ENCODE assay signal across 8 mouse cellular contexts in genomic region chr17:80577214-80577613, GRCm38 (mm10). TPM values are rescaled to one million over a fixed set of nuclear protein-coding genes. Genes with fewer than 3 reads are reported as not detected.
A peak's percentile ranks its signal among the peaks of the same experiment; 100 is the strongest.
DNase-seq lines count a peak whose midpoint lies in the region; ATAC-seq lines count a peak whose summit lies in the region.

No protein-coding gene starts in this region.

- H3K27me3 ChIP-seq in kidney, embryonic 16.5 days (ENCODE audit: insufficient read depth, low read length), result no peaks in the 10 kb centered on the region
- H3K27me3 ChIP-seq in midbrain, embryonic 16.5 days (ENCODE audit: control insufficient read depth, insufficient read depth, low read depth, low read length), result no peaks in the 10 kb centered on the region

- no peaks in the 10 kb centered on the region; the same call in 1 of the 2 replicates for H3K4me1 ChIP-seq in brown adipose tissue, adult 24 weeks (ENCODE audit: control insufficient read depth, insufficient read depth, insufficient read length, low read length)
- H3K4me1 ChIP-seq in kidney, embryonic 16.5 days (ENCODE audit: insufficient read depth, low read length), result no peaks in the 10 kb centered on the region
- H3K4me1 ChIP-seq in midbrain, embryonic 16.5 days (ENCODE audit: control insufficient read depth, insufficient read depth, low read length), result peaks cover 7% of the 10 kb centered on the region

- peak; percentile 58 to 76 for DNase-seq in adrenal gland, adult (ENCODE audit: inconsistent age in 2 of 2, low spot score in 1 of 2)
- no peak for DNase-seq in adrenal gland, adult 8-10 months
- peak; percentile 40 to 51 for DNase-seq in frontal cortex, postnatal 25 days (ENCODE audit: low spot score in 2 of 2)
- peak; percentile 37 for DNase-seq in liver
- peak; percentile 65 to 79 for DNase-seq in spleen, postnatal 4 days (ENCODE audit: low spot score in 2 of 2)

- peak overlapping the region; percentile 85 for H3K4me2 ChIP-seq in kidney, embryonic 16.5 days (replicated peaks; ENCODE audit: low read depth, low read length)
- H3K4me2 ChIP-seq in midbrain, embryonic 16.5 days (ENCODE audit: low read length), result peak overlapping the region; percentile 94

- under 1% methylated on average over 30 of the region's 30 CpGs for WGBS in kidney, embryonic 16.5 days
- WGBS in midbrain, embryonic 16.5 days, result 2% methylated on average over 29 of the region's 30 CpGs

- peak overlapping the region; percentile 61 for H3K9ac ChIP-seq in kidney, embryonic 16.5 days (replicated peaks; ENCODE audit: low read length)
- H3K9ac ChIP-seq in midbrain, embryonic 16.5 days (ENCODE audit: low read depth, low read length), result peak overlapping the region; percentile 74

- H3K4me3 ChIP-seq in brown adipose tissue, adult 24 weeks (ENCODE audit: insufficient read depth, low read depth, low read length), result 0 out of 2 replicates have a peak overlapping the region, but pooled peaks have one; percentile 4
- peak overlapping the region; percentile 44 for H3K4me3 ChIP-seq in kidney, embryonic 16.5 days (ENCODE audit: low read length)
- H3K4me3 ChIP-seq in midbrain, embryonic 16.5 days (ENCODE audit: low read depth, low read length), result peak overlapping the region; percentile 53

- H3K9me3 ChIP-seq in kidney, embryonic 16.5 days (ENCODE audit: low read length), result no peaks in the 10 kb centered on the region
- no peaks in the 10 kb centered on the region for H3K9me3 ChIP-seq in midbrain, embryonic 16.5 days (replicated peaks; ENCODE audit: control insufficient read depth, low read length, poor library complexity, severe bottlenecking)

- ATAC-seq in kidney, embryonic 16.5 days (ENCODE audit: low FRiP score, low TSS enrichment), result peak; percentile 88
- ATAC-seq in midbrain, embryonic 16.5 days, result peak; percentile 96

- peaks cover 4% of the 10 kb centered on the region; the same call in 1 of the 2 replicates for H3K36me3 ChIP-seq in kidney, embryonic 16.5 days (ENCODE audit: insufficient read depth, low read length)
- H3K36me3 ChIP-seq in midbrain, embryonic 16.5 days (ENCODE audit: control insufficient read depth, insufficient read depth, low read length), result peaks cover 3% of the 10 kb centered on the region; the same call in 1 of the 2 replicates

- H3K27ac ChIP-seq in brown adipose tissue, adult 24 weeks (replicated peaks; ENCODE audit: low read depth, low read length), result no peak overlapping the region
- H3K27ac ChIP-seq in kidney, embryonic 16.5 days (ENCODE audit: low read length), result no peak overlapping the region
- peak overlapping the region; percentile 54 for H3K27ac ChIP-seq in midbrain, embryonic 16.5 days (ENCODE audit: low read length)

RNA-seq across cellular contexts. Expression of gene Cdkl4, which starts 0.4 kb away (rescaled TPM):
- under 1 TPM in 3 of 4 experiments, not detected in 1; 0.19 to 0.40 (median 0.21) TPM for total RNA-seq in adrenal gland, adult 8-10 months (2022)
- not detected in 2 replicates for polyA plus RNA-seq in brown adipose tissue, adult 24 weeks (2012; ENCODE audit: insufficient read depth, insufficient read length, missing spikeins)
- polyA plus RNA-seq in kidney, embryonic 16.5 days (2015; fragmentation: Nextera tagmentation; extraction: Ambion mirVana), result 0.80 and 0.99 TPM in 2 replicates
- 6.3 and 6.4 TPM in 2 replicates for polyA plus RNA-seq in midbrain, embryonic 16.5 days (2015; fragmentation: Nextera tagmentation; extraction: Ambion mirVana)
